Mouse (Mus musculus) limb, embryonic 11.5 days (tissue): ENCODE data around the gene Rftn1. TPM values are rescaled to one million over a fixed set of nuclear protein-coding genes. Genes with fewer than 3 reads are reported as not detected.

Experiments
- ATAC-seq: fragments of 200-750 bp; cut with Nextera tagmentation; 2 replicates; pipeline ENCODE4 v1.8.0; 2017; ENCODE audit warnings: low read depth; ENCODE audit not compliant: insufficient number of reproducible peaks, low FRiP score, low TSS enrichment
- DNase-seq: peaks from one replicate; pipeline ENCODE4 v3.0.0-alpha.2; 2015; ENCODE audit warnings: low spot score
- H3K27ac ChIP-seq: fragments of 300-500 bp; sonication (generic); replicated peaks from 2 replicates; pipeline ENCODE4 v1.5.1; 2014; ENCODE audit warnings: low read depth, mild to moderate bottlenecking, low read length
- H3K27me3 ChIP-seq: fragments of 300-500 bp; sonication (generic); 2 replicates; pipeline ENCODE4 v1.6.1; 2014; ENCODE audit warnings: mild to moderate bottlenecking, low read length, mixed read lengths; ENCODE audit not compliant: control insufficient read depth, insufficient read depth
- H3K36me3 ChIP-seq: fragments of 300-500 bp; sonication (generic); 2 replicates; pipeline ENCODE4 v1.6.1; 2014; ENCODE audit warnings: mild to moderate bottlenecking, low read length, moderate library complexity, mixed read lengths; ENCODE audit not compliant: control insufficient read depth, insufficient read depth
- H3K4me1 ChIP-seq: fragments of 300-500 bp; sonication (generic); 2 replicates; pipeline ENCODE4 v1.6.1; 2014; ENCODE audit warnings: low read length, mixed read lengths; ENCODE audit not compliant: control insufficient read depth, insufficient read depth
- H3K4me2 ChIP-seq: fragments of 300-500 bp; sonication (generic); 2 replicates; pipeline ENCODE4 v1.6.1; 2014; ENCODE audit warnings: low read depth, mild to moderate bottlenecking, moderate library complexity; ENCODE audit not compliant: severe bottlenecking
- H3K4me3 ChIP-seq: fragments of 300-500 bp; sonication (generic); 2 replicates; pipeline ENCODE4 v1.5.1; 2014; ENCODE audit warnings: low read depth, low read length
- H3K9ac ChIP-seq: fragments of 300-500 bp; sonication (generic); 2 replicates; pipeline ENCODE4 v1.6.1; 2014; ENCODE audit warnings: mild to moderate bottlenecking, low read length
- H3K9me3 ChIP-seq: fragments of 300-500 bp; sonication (generic); 2 replicates; pipeline ENCODE4 v1.6.1; 2016; ENCODE audit warnings: low read length; ENCODE audit not compliant: control insufficient read depth
- WGBS: fragments of 180-500 bp; shearing (Covaris S2); extraction: QIAGEN DNeasy Blood & Tissue Kit; methylation state at CpG from one replicate; pipeline ENCODE4 v1.1.7; 2014; 5-methylcytosine and 5-hydroxymethylcytosine counted together
- polyA plus RNA-seq: library from polyadenylated mRNA; unstranded; fragments of >200 nt; fragmentation: Nextera tagmentation; extraction: Ambion mirVana; gene quantifications from 2 replicates; pipeline ENCODE4 v1.2.1, GENCODE M21; 2014

Rftn1 gene
- polyA plus RNA-seq, 1 experiment from 2014 or later: 5.1 TPM

DNA sequence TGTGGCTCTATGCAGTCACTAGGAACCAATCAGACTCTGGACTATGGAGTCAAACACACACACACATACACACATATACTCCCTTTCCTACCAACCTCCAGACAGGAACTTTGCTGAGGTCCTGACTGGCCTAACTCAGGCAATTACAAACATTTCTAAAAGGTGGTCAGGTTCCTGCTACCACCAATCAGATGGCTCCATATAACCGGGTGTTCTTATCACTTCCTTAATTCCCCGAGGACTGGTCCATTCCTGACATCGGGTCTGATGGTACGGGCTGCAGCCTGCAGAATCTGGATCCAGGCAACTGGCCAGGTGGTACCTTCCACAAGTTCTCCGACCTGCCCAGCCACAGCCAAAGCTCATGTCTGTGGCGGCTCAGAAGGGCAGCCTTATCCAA is 226.0 kb downstream of the Rftn1 start:
- ATAC-seq (no peak), DNase-seq (no peak)
- Histone ChIP-seq H3K27ac (no peak overlapping the region), H3K36me3 (no peaks in the 10 kb centered on the region), H3K9ac (no peak overlapping the region), H3K9me3 (no peaks in the 10 kb centered on the region), H3K27me3 (no peaks in the 10 kb centered on the region), H3K4me2 (no peak overlapping the region), H3K4me1 (no peaks in the 10 kb centered on the region), H3K4me3 (no peak overlapping the region)
- 91% methylated on average over 6 of the region's 6 CpGs for WGBS

DNA sequence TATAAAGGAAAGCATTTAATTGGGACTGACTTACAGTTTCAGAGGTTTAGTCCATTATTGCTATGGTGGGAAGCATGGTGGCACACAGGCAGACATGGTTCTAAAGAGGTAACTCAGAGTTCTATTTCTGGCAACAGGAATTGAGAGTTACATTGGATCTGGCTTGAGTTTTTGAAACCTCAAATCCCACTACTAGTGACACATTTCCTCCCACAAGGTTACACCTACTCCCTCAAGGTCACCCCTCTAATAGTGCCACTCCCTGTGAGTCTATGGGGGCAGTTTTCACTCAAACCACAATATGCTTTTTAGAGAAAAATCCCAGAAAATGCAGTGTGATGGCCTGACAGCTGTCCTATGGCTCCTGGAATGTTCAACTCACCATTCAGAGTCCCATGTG is 231.5 kb downstream of the Rftn1 start:
- ATAC-seq (no peak), DNase-seq (no peak)
- H3K27ac ChIP-seq: no peak overlapping the region
- H3K4me3 ChIP-seq: no peak overlapping the region
- H3K9me3 ChIP-seq: no peaks in the 10 kb centered on the region
- no peaks in the 10 kb centered on the region for H3K36me3 ChIP-seq
- no peaks in the 10 kb centered on the region for H3K4me1 ChIP-seq
- no peak overlapping the region for H3K4me2 ChIP-seq
- no peaks in the 10 kb centered on the region for H3K27me3 ChIP-seq
- no peak overlapping the region for H3K9ac ChIP-seq

DNA sequence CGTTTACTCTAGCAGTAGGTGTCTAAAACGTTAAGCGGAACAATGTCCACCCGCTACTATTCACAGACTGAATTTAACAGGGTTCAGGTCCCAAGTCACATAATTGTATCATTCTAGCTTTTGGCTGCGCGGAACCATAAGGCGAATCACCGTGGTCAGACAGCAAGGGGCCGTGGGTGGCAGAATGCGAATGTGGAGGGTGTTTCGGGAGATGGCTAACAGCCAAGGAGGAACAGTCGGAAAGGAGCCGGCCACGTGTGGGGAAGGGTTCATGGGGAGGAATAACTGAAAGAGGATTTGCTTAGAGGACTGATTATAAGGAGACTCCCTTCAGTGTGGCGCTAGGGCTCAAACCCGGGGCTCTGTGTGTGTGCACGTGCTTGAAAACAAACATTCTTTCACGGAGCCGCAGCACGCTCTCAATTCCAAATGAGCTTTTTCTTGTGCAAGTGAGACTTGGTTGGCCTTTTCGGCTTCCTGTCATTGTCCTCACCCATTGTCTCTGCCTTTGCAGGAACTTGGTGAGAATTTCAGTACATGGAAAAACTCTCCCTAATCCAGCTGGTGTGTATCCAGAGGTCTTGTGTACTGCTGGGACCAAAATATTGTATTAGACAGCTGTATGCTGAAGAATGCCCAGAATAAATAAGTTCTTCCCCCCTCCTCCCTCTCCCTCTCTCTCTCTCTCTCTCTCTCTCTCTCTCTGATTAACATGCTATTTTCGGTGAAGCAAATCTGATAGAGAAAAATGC is 238.4 kb downstream of the Rftn1 start:
- Histone ChIP-seq H3K4me1 (no peaks in the 10 kb centered on the region), H3K27ac (no peak overlapping the region), H3K9me3 (no peaks in the 10 kb centered on the region), H3K36me3 (no peaks in the 10 kb centered on the region), H3K4me2 (no peak overlapping the region), H3K9ac (no peak overlapping the region), H3K27me3 (no peaks in the 10 kb centered on the region), H3K4me3 (no peak overlapping the region)
- 61% methylated on average over 22 of the region's 22 CpGs for WGBS
- DNase-seq (no peak), ATAC-seq (no peak)

DNA sequence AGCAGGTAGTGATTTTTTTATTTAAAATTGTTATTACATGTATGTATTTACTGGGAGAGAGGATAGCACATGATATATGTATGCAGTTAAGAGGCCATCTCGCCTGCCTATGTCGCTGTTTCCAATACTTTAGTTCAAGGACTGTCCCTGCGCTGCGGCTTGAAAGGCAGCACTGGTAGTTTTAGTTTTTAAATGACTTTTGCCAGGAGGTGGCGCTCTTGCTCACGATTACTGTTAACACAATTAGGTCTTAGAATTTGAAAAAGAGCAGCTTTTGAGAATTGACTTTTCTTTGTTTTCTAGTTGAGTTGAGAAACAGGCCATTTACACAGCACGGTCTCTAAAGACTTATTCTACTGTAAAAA is 239.0 kb downstream of the Rftn1 start:
- 12% methylated on average over 7 of the region's 7 CpGs for WGBS
- Histone ChIP-seq H3K4me3 (no peak overlapping the region), H3K4me2 (no peak overlapping the region), H3K27ac (no peak overlapping the region), H3K27me3 (no peaks in the 10 kb centered on the region), H3K9me3 (no peaks in the 10 kb centered on the region), H3K36me3 (no peaks in the 10 kb centered on the region), H3K9ac (no peak overlapping the region), H3K4me1 (no peaks in the 10 kb centered on the region)
- ATAC-seq (no peak), DNase-seq (peak; percentile 90)

DNA sequence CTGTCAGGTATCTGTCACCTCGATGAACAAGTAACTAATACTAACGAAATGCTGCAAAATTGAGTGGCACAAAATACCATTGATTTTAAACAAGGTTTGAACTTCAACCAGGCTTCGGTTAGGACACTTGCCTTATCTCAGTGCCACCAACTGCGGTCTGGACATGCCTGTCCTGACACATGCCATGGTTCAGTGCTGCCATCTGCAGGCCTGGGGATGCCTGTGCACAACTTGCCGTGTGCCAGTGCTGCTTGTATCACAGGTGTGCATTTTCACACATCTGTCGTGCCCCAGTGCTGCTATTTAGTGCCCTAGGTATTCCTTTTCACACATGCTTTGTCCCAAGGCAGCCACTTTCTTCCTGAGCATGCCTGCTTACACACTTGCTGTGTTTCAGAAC is 247.8 kb downstream of the Rftn1 start:
- no peaks in the 10 kb centered on the region for H3K4me1 ChIP-seq
- H3K27me3 ChIP-seq: no peaks in the 10 kb centered on the region
- H3K36me3 ChIP-seq: no peaks in the 10 kb centered on the region
- H3K9me3 ChIP-seq: no peaks in the 10 kb centered on the region
- no peak overlapping the region for H3K4me3 ChIP-seq
- ATAC-seq: no peak
- H3K9ac ChIP-seq: no peak overlapping the region
- no peak overlapping the region for H3K4me2 ChIP-seq
- WGBS: 62% methylated on average over 6 of the region's 6 CpGs
- no peak overlapping the region for H3K27ac ChIP-seq
- DNase-seq: peak; percentile 55

Other genes with a start within 250 kb of the Rftn1 start
- gene Dazl, start 103.0 kb upstream of the Rftn1 start, polyA plus RNA-seq: 0.16 TPM in 1 of 2 replicates, not detected in the other